Mouse (Mus musculus) heart, adult 2 months (tissue): ENCODE measurements around the gene Ablim2. TPM values are rescaled to one million over a fixed set of nuclear protein-coding genes. Genes with fewer than 3 reads are reported as not detected.
A peak's percentile ranks its signal among the peaks of the same experiment; 100 is the strongest.

Experiments used
- DNase-seq, 2 experiments: peaks; one replicate each; pipeline ENCODE4 v3.0.0; 2021
- H3K27ac ChIP-seq: fragments of 200-600 bp; 2 replicates; pipeline ENCODE4 v1.8.1; 2022
- H3K27me3 ChIP-seq: fragments of 200-500 bp; 2 replicates; pipeline ENCODE4 v1.6.1; 2012; ENCODE audit warnings: mild to moderate bottlenecking, low read length, inconsistent platforms, mixed read lengths; ENCODE audit not compliant: control insufficient read depth, insufficient read depth
- H3K36me3 ChIP-seq: fragments of 200-500 bp; 2 replicates; pipeline ENCODE4 v1.6.1; 2012; ENCODE audit warnings: low read length, inconsistent platforms; ENCODE audit not compliant: control insufficient read depth, insufficient read depth
- H3K4me1 ChIP-seq: fragments of 200-500 bp; 2 replicates; pipeline ENCODE4 v1.6.1; 2011; ENCODE audit warnings: low read length; ENCODE audit not compliant: control insufficient read depth, insufficient read depth
- H3K4me3 ChIP-seq: fragments of 200-600 bp; 2 replicates; pipeline ENCODE4 v1.8.1; 2022
- H3K79me2 ChIP-seq: fragments of 200-500 bp; replicated peaks from 2 replicates; pipeline ENCODE4 v1.6.1; 2012; ENCODE audit warnings: mild to moderate bottlenecking, inconsistent platforms, low read length, moderate library complexity, mixed read lengths; ENCODE audit not compliant: control insufficient read depth, insufficient read depth
- H3K9ac ChIP-seq: fragments of 200-500 bp; 2 replicates; pipeline ENCODE4 v1.6.1; 2012; ENCODE audit warnings: low read depth, mild to moderate bottlenecking, control low read depth, inconsistent platforms, low read length, mixed read lengths
- CTCF ChIP-seq: fragments of 200-600 bp; IDR thresholded peaks from 2 replicates; pipeline ENCODE4 v1.8.1; 2022; ENCODE audit warnings: antibody characterized with exemption, mild to moderate bottlenecking, moderate library complexity
- EP300 ChIP-seq: fragments of 200-500 bp; IDR thresholded peaks from 2 replicates; pipeline ENCODE4 v1.6.1; 2011; ENCODE audit warnings: low read depth, low read length, control low read depth; ENCODE audit not compliant: insufficient read depth
- POLR2A ChIP-seq: fragments of 200-500 bp; IDR thresholded peaks from 2 replicates; pipeline ENCODE4 v1.6.1; 2011; ENCODE audit warnings: mild to moderate bottlenecking, low read depth, low read length, control low read depth; ENCODE audit not compliant: insufficient read depth
- WGBS: fragments of 180-500 bp; shearing (Covaris S2); methylation state at CpG from one replicate; pipeline ENCODE4 v1.1.7; 2018; 5-methylcytosine and 5-hydroxymethylcytosine counted together
- intact Hi-C: fragments of 180-260 bp; cut with DNase I; formaldehyde crosslinking; loops from one replicate; pipeline ENCODE4 v1.15.1; 2025
- polyA plus RNA-seq: library from polyadenylated mRNA; depleted of rRNA; stranded (reverse); fragments of >200 nt; gene quantifications from 2 replicates; pipeline ENCODE4 v1.2.3, GENCODE M21; 2012
- total RNA-seq, 2 experiments: library from RNA; stranded (reverse); gene quantifications; 2 replicates each; pipeline ENCODE4 v1.2.3; 2021

The Ablim2 gene
- total and polyA plus RNA-seq, 3 experiments, result 20.1 to 32.7 (median 20.8) TPM

GRCm38 (mm10) chr5:35804685-35805084 is 47.0 kb downstream of the Ablim2 start:
- WGBS, result 73% methylated on average over 4 of the region's 4 CpGs
- Histone ChIP-seq H3K4me1 (0 out of 2 replicates have a peak, but pooled peaks cover 2% of the 10 kb centered on the region), H3K79me2 (no peaks in the 10 kb centered on the region), H3K27ac (peak overlapping the region; percentile 71), H3K9ac (no peak overlapping the region), H3K36me3 (no peaks in the 10 kb centered on the region), H3K27me3 (no peaks in the 10 kb centered on the region), H3K4me3 (no peak overlapping the region)
- peak in 1 of 2 experiments; percentile 39 for DNase-seq
- peak; percentile 82 for TF ChIP-seq EP300
- peak; percentile 29; the same call in 1 of the 2 replicates for TF ChIP-seq POLR2A
- no peak for TF ChIP-seq CTCF
- intact Hi-C loops, result no loop called here

GRCm38 (mm10) chr5:35805209-35805608 is 47.5 kb downstream of the Ablim2 start:
- H3K9ac ChIP-seq, result no peak overlapping the region
- H3K36me3 ChIP-seq, result no peaks in the 10 kb centered on the region
- H3K4me1 ChIP-seq, result 0 out of 2 replicates have a peak, but pooled peaks cover 2% of the 10 kb centered on the region
- H3K79me2 ChIP-seq, result no peaks in the 10 kb centered on the region
- intact Hi-C loops, result no loop called here
- no peak overlapping the region for H3K4me3 ChIP-seq
- DNase-seq, result no peak
- no peaks in the 10 kb centered on the region for H3K27me3 ChIP-seq
- 91% methylated on average over 3 of the region's 3 CpGs for WGBS
- H3K27ac ChIP-seq, result peak overlapping the region; percentile 71
- TF ChIP-seq POLR2A (no peak), CTCF (no peak), EP300 (no peak)

GRCm38 (mm10) chr5:35807018-35807417 is 49.3 kb downstream of the Ablim2 start:
- no peak for DNase-seq
- no peak overlapping the region for H3K27ac ChIP-seq
- H3K27me3 ChIP-seq, result no peaks in the 10 kb centered on the region
- 57% methylated on average over 8 of the region's 8 CpGs for WGBS
- intact Hi-C loops, result no loop called here
- H3K4me3 ChIP-seq, result no peak overlapping the region
- H3K79me2 ChIP-seq, result no peaks in the 10 kb centered on the region
- H3K9ac ChIP-seq, result no peak overlapping the region
- H3K4me1 ChIP-seq, result peaks cover 2% of the 10 kb centered on the region; the same call in 1 of the 2 replicates
- no peak for TF ChIP-seq POLR2A
- TF ChIP-seq CTCF, result no peak
- no peak for TF ChIP-seq EP300
- no peaks in the 10 kb centered on the region for H3K36me3 ChIP-seq

GRCm38 (mm10) chr5:35810526-35810925 is 52.8 kb downstream of the Ablim2 start:
- DNase-seq, result no peak
- H3K36me3 ChIP-seq, result no peaks in the 10 kb centered on the region
- WGBS, result 65% methylated on average over 3 of the region's 3 CpGs
- no peak for TF ChIP-seq CTCF
- TF ChIP-seq POLR2A, result no peak
- TF ChIP-seq EP300, result no peak
- no peak overlapping the region for H3K9ac ChIP-seq
- H3K27me3 ChIP-seq, result no peaks in the 10 kb centered on the region
- no peak overlapping the region for H3K27ac ChIP-seq
- H3K4me3 ChIP-seq, result no peak overlapping the region
- intact Hi-C loops, result loop anchor here (5.0 kb wide), 1 partner anchor 47 kb away; no protein-coding TSS in a partner anchor
- H3K79me2 ChIP-seq, result no peaks in the 10 kb centered on the region
- H3K4me1 ChIP-seq, result peaks cover 2% of the 10 kb centered on the region; the same call in 1 of the 2 replicates

GRCm38 (mm10) chr5:35811639-35812295 is 54.1 kb downstream of the Ablim2 start:
- TF ChIP-seq CTCF, result no peak
- no peak for TF ChIP-seq POLR2A
- peak; percentile 50 for TF ChIP-seq EP300
- Histone ChIP-seq H3K36me3 (no peaks in the 10 kb centered on the region), H3K4me3 (no peak overlapping the region), H3K4me1 (peaks cover 2% of the 10 kb centered on the region; the same call in 1 of the 2 replicates), H3K79me2 (no peaks in the 10 kb centered on the region), H3K27ac (peak overlapping the region; percentile 72), H3K27me3 (no peaks in the 10 kb centered on the region), H3K9ac (no peak overlapping the region)
- WGBS, result 40% methylated on average over 13 of the region's 13 CpGs
- intact Hi-C loops, result loop anchor here (5.0 kb wide), 1 partner anchor 46 kb away; no protein-coding TSS in a partner anchor
- DNase-seq, result peak; percentile 49 to 65

GRCm38 (mm10) chr5:35814334-35814941 is 56.8 kb downstream of the Ablim2 start:
- no peak for TF ChIP-seq POLR2A
- H3K27ac ChIP-seq, result no peak overlapping the region
- H3K4me1 ChIP-seq, result peaks cover 2% of the 10 kb centered on the region; the same call in 1 of the 2 replicates
- WGBS, result 72% methylated on average over 15 of the region's 15 CpGs
- no peaks in the 10 kb centered on the region for H3K79me2 ChIP-seq
- no peaks in the 10 kb centered on the region for H3K36me3 ChIP-seq
- no peaks in the 10 kb centered on the region for H3K27me3 ChIP-seq
- no peak overlapping the region for H3K4me3 ChIP-seq
- no peak overlapping the region for H3K9ac ChIP-seq
- intact Hi-C loops, result loop anchor here (5.0 kb wide), 1 partner anchor 43 kb away; no protein-coding TSS in a partner anchor
- DNase-seq, result no peak
